Mouse (Mus musculus) layer of hippocampus, postnatal 25 days (tissue): ENCODE results near the gene Scrn3. TPM values are rescaled to one million over a fixed set of nuclear protein-coding genes. Genes with fewer than 3 reads are reported as not detected.
A peak's percentile ranks its signal among the peaks of the same experiment; 100 is the strongest.

Source experiments
- DNase-seq, 2 experiments: peaks; one replicate each; pipeline ENCODE4 v3.0.0; 2022; ENCODE audit warnings: mixed read lengths in 2 of 2, low spot score in 1 of 2; ENCODE audit errors: extremely low spot score in 1 of 2
- total RNA-seq, 2 experiments: library from RNA; stranded (reverse); gene quantifications; 2 replicates each; pipeline ENCODE4 v1.2.3; 2021

Scrn3 gene
- total RNA-seq, 2 experiments from 2014 or later: 17.3 to 27.5 TPM

GRCm38 (mm10) chr2:73378326-73378725 is 65.9 kb downstream of the Scrn3 start:
- DNase-seq: no peak

GRCm38 (mm10) chr2:73379656-73380055 is 67.3 kb downstream of the Scrn3 start:
- DNase-seq: no peak

DNA sequence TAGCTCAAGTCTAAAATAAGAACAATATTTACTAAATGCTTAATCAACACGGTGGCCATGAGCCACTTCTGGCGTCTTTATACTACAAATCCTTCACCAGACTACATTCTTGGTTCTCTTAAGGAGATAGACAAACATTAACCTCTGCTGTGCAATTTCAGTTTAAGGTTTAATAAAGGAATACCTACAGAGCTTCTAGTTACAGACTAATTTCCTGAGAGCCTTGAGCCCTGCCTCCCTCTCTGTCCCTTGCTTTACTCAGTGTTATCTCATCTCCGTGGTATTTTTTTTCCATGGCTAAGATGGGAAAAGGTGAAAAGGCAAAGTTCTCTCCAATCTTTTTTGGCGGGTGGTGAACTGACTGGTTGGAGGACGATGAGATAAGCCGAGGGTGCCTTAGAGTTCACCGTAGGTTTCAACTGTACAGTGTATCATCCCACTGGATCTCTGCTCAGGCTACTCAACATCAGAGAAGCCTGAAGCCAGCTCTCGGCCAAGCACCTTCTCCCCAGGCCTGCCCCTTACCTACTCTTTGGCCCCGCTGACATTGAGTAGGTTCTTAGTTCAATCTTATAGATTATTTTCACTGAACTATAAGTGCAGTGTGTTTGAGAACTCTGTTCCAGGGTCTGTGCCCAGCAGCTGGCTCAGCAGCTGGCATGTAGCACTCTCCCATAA is 68.0 kb downstream of the Scrn3 start:
- no peak for DNase-seq

DNA sequence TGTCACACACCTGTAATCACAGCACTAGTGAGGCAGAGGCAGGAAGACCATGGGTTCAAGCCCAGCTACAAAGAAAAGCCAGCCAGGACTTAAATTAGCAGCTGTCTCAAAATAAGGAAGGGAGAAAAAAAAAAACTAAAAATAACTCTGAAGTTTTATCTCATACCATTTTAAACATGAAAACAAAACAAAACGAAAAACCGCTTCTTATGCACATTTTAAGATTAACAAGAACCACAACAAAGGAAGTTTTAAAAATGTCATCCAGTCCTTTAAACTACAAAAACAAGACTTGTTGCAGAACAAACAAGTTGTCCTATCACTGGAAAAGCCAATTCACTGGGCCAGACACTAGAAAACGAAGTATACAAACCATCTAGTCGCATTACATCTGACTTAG is 72.8 kb downstream of the Scrn3 start:
- DNase-seq: no peak

- no peak for DNase-seq
Measured at GRCm38 (mm10) chr2:73385641-73386355, 73.4 kb downstream of the Scrn3 start.

GRCm38 (mm10) chr2:73386356-73387046 is 74.1 kb downstream of the Scrn3 start, which contains the start of gene Gpr155:
Gene Gpr155 (minus strand): TSS chr2:73386572.
- peak; percentile 89 to 98 for DNase-seq

Other genes starting within 250 kb of the Scrn3 start
- gene Ola1, start 93.7 kb upstream of the Scrn3 start, total RNA-seq: 100 to 1,000 TPM; 116 to 117 TPM
- gene Sp9, start 40.7 kb upstream of the Scrn3 start, total RNA-seq: 1 to 10 TPM; 2.9 to 3.6 TPM
- gene Cir1, start 100 bp downstream of the Scrn3 start, total RNA-seq: 10 to 100 TPM; 27.0 to 29.3 TPM
- 10 to 100 TPM; 54.9 to 62.0 TPM for gene Gpr155, start 74.0 kb downstream of the Scrn3 start, total RNA-seq
- 10 to 100 TPM in 1 of 2 experiments, 1 to 10 TPM in 1; 9.8 to 10.4 TPM for gene Wipf1, start 217.1 kb downstream of the Scrn3 start, total RNA-seq